Mouse (Mus musculus): ENCODE data around the gene Nrp1. TPM values are rescaled to one million over a fixed set of nuclear protein-coding genes. Genes with fewer than 3 reads are reported as not detected.

Gene Nrp1
- polyA plus RNA-seq, 1 experiment from 2014 or later: 82.9 TPM

DNA sequence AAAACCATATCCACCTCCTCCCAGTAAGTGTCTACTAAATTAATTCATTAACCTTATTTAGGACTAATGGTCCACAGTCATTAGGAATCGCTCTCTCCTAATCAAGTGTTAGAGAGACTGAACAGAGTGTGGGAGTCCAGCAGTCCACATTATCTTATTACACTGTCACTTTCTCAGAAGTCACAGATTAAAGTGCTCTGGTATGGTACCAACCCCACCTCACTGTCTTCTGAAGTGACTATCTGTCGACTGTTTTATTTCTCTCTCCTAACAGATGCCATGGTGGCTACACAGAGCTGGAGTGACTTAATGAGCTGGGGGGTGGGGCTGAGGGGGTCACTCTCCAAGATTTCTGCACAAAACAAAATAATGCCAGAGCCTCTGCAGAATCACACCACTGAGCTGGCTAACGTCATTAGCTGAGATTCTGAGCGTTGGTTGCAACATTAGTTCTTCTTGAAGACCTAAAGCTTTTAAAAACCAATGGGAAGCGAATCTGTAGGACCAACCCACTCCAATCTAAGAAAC is 3.0 kb downstream of the Nrp1 start:
- peaks cover 17% of the 10 kb centered on the region for H3K4me1 ChIP-seq (ENCODE audit: control insufficient read depth, insufficient read depth, low read depth, low read length)
- 37% methylated on average over 5 of the region's 5 CpGs for WGBS
- ATAC-seq: no peak
- H3K9ac ChIP-seq (ENCODE audit: low read depth, low read length): peak overlapping the region; percentile 50
- H3K9me3 ChIP-seq (ENCODE audit: control insufficient read depth, low read length): no peaks in the 10 kb centered on the region
- H3K27ac ChIP-seq (ENCODE audit: low read depth, low read length): peak overlapping the region; percentile 37; the same call in 1 of the 2 replicates
- H3K36me3 ChIP-seq (ENCODE audit: control insufficient read depth, insufficient read depth, low read length): no peaks in the 10 kb centered on the region
- H3K4me2 ChIP-seq (ENCODE audit: low read length): peak overlapping the region; percentile 93
- H3K27me3 ChIP-seq (replicated peaks; ENCODE audit: control insufficient read depth, insufficient read depth, low read length): no peaks in the 10 kb centered on the region
- peak overlapping the region; percentile 53 for H3K4me3 ChIP-seq (ENCODE audit: low read length)

DNA sequence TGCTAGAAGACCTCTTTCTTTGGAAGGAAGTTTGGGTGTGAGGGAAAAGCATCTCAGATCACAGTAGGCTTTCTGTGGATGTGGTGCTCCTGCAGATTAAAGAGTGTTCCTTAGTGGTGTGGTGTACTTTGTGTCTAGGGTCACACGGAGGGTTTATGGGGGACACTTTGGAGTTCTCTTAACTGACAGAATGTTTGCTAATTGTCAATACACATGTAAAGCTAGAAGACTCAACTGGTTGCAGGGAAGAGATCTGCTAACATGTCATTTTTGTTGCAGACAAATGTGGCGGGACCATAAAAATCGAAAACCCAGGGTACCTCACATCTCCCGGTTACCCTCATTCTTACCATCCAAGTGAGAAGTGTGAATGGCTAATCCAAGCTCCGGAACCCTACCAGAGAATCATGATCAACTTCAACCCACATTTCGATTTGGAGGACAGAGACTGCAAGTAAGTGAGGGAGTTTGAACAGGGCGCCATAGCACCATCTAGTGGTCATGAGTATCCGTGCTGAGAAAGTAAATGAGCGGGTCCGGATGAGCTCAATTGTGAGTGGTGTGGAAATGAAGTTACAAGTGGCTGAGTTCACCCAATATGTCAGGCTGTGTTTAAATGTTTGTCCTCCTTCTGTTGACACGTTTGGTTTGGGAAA is 4.7 kb downstream of the Nrp1 start:
- ATAC-seq: 0 out of 2 replicates have a peak, but pooled peaks have one; percentile 31

DNA sequence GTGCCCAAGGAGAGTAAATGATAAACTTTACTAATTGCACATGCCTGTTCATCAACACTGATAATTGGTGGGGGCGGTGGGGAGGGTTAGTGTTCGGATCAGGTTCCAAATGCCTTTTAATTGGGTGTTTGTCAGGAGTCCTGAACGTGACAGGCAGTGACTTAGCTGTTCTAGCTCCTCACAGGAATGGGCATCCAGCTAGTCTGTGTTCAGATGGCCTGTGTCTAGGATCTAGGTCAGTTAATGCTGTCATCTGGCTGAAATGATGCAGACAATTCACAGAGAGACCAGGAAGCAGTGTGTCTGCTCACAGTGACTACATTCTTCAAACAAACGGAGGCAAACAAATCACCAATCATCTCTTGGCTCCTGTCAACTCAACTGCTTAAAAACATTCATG is 12.1 kb downstream of the Nrp1 start:
- H3K9me3 ChIP-seq (ENCODE audit: control insufficient read depth, low read length): no peaks in the 10 kb centered on the region
- no peak for ATAC-seq
- no peak overlapping the region for H3K27ac ChIP-seq (ENCODE audit: low read depth, low read length)
- H3K4me3 ChIP-seq (ENCODE audit: low read length): no peak overlapping the region
- H3K36me3 ChIP-seq (ENCODE audit: control insufficient read depth, insufficient read depth, low read length): no peaks in the 10 kb centered on the region
- H3K4me2 ChIP-seq (ENCODE audit: low read length): no peak overlapping the region
- no peaks in the 10 kb centered on the region for H3K27me3 ChIP-seq (replicated peaks; ENCODE audit: control insufficient read depth, insufficient read depth, low read length)
- H3K4me1 ChIP-seq (ENCODE audit: control insufficient read depth, insufficient read depth, low read depth, low read length): peaks cover 4% of the 10 kb centered on the region; the same call in 1 of the 2 replicates
- WGBS: 70% methylated on average over 4 of the region's 4 CpGs
- H3K9ac ChIP-seq (ENCODE audit: low read depth, low read length): no peak overlapping the region

More for the DNA sequence above, 4.7 kb downstream of the Nrp1 start:
- H3K4me2 ChIP-seq (ENCODE audit: low read length): peak overlapping the region; percentile 54
- peak overlapping the region; percentile 33 for H3K4me3 ChIP-seq (ENCODE audit: low read length)
- H3K27me3 ChIP-seq (replicated peaks; ENCODE audit: control insufficient read depth, insufficient read depth, low read length): no peaks in the 10 kb centered on the region
- H3K27ac ChIP-seq (ENCODE audit: low read depth, low read length): no peak overlapping the region
- peak overlapping the region; percentile 32; the same call in 1 of the 2 replicates for H3K9ac ChIP-seq (ENCODE audit: low read depth, low read length)
- H3K9me3 ChIP-seq (ENCODE audit: control insufficient read depth, low read length): no peaks in the 10 kb centered on the region
- no peaks in the 10 kb centered on the region for H3K36me3 ChIP-seq (ENCODE audit: control insufficient read depth, insufficient read depth, low read length)
- H3K4me1 ChIP-seq (ENCODE audit: control insufficient read depth, insufficient read depth, low read depth, low read length): peaks cover 12% of the 10 kb centered on the region
- WGBS: 15% methylated on average over 11 of the region's 11 CpGs

DNA sequence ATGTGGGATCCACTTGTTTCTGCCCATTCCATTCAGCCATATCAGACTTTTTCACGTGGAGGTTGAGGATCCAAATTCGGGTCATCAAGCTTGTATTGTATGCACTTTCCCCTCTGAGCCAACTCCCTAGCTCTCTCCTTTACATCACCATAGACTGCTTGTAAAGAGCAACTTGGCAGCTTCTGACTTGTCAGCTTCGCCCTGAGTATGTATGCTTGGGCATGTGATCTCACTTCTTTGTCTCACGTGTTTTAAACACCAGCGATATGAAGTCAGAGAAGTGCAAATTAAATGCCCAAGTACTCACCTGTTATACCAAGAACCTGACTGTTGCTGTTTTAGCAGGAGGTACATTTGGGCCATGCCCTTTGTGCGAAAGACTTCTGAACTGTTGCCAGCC is 12.6 kb downstream of the Nrp1 start:
- Histone ChIP-seq H3K4me3 (ENCODE audit: low read length) (no peak overlapping the region), H3K27me3 (replicated peaks; ENCODE audit: control insufficient read depth, insufficient read depth, low read length) (no peaks in the 10 kb centered on the region), H3K4me1 (ENCODE audit: control insufficient read depth, insufficient read depth, low read depth, low read length) (peaks cover 4% of the 10 kb centered on the region; the same call in 1 of the 2 replicates), H3K9ac (ENCODE audit: low read depth, low read length) (no peak overlapping the region), H3K36me3 (ENCODE audit: control insufficient read depth, insufficient read depth, low read length) (no peaks in the 10 kb centered on the region), H3K27ac (ENCODE audit: low read depth, low read length) (no peak overlapping the region), H3K4me2 (ENCODE audit: low read length) (no peak overlapping the region), H3K9me3 (ENCODE audit: control insufficient read depth, low read length) (no peaks in the 10 kb centered on the region)
- ATAC-seq: no peak
- WGBS: 71% methylated on average over 6 of the region's 6 CpGs

DNA sequence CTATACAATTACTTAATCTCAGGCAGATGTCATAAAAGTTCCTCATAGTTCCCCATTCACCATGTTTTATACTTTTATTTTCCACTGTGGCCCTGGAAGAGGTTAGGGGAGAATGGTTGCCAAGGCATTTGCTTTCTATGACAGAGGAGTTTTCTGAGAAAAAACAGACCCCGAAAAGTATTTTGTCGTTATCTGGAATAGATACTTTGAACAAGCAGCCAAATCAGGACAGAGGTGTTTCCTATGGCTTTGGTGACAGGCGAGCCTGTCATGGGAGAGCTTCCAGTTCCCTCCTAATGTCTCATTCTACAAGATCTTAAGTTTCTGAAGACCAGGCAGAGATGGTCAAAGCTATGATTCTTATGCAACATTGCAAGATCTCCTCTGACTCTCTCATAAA is 13.4 kb downstream of the Nrp1 start:
- H3K4me1 ChIP-seq (ENCODE audit: control insufficient read depth, insufficient read depth, low read depth, low read length): no peaks in the 10 kb centered on the region
- H3K27me3 ChIP-seq (replicated peaks; ENCODE audit: control insufficient read depth, insufficient read depth, low read length): no peaks in the 10 kb centered on the region
- no peak for ATAC-seq
- H3K27ac ChIP-seq (ENCODE audit: low read depth, low read length): no peak overlapping the region
- no peak overlapping the region for H3K4me2 ChIP-seq (ENCODE audit: low read length)
- no peaks in the 10 kb centered on the region for H3K36me3 ChIP-seq (ENCODE audit: control insufficient read depth, insufficient read depth, low read length)
- no peak overlapping the region for H3K4me3 ChIP-seq (ENCODE audit: low read length)
- no peaks in the 10 kb centered on the region for H3K9me3 ChIP-seq (ENCODE audit: control insufficient read depth, low read length)
- WGBS: 92% methylated on average over 3 of the region's 3 CpGs
- H3K9ac ChIP-seq (ENCODE audit: low read depth, low read length): no peak overlapping the region

DNA sequence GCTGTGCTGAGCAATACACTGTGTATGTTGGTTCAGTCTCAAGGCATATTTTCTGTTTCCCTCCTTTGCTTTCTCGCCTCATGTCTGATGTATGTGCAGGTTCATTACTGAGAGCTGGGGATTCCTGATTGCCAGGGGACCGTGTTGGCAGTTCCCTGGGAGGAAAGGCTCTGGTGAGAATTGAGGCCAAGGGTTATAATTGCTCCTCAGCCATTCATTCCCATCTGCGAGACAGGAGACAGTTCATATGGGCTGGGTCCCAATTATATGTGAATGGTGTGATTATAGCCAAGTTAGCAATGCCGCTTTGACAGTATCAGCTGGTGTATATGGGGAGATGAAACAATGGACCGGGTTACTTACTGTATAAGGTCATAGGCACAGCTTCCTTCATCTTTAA is 14.3 kb downstream of the Nrp1 start:
- Histone ChIP-seq H3K4me1 (ENCODE audit: control insufficient read depth, insufficient read depth, low read depth, low read length) (no peaks in the 10 kb centered on the region; the same call in 1 of the 2 replicates), H3K27ac (ENCODE audit: low read depth, low read length) (no peak overlapping the region), H3K9ac (ENCODE audit: low read depth, low read length) (no peak overlapping the region), H3K9me3 (ENCODE audit: control insufficient read depth, low read length) (no peaks in the 10 kb centered on the region), H3K27me3 (replicated peaks; ENCODE audit: control insufficient read depth, insufficient read depth, low read length) (no peaks in the 10 kb centered on the region), H3K36me3 (ENCODE audit: control insufficient read depth, insufficient read depth, low read length) (no peaks in the 10 kb centered on the region), H3K4me3 (ENCODE audit: low read length) (no peak overlapping the region), H3K4me2 (ENCODE audit: low read length) (no peak overlapping the region)
- 71% methylated on average over 5 of the region's 5 CpGs for WGBS
- ATAC-seq: no peak

DNA sequence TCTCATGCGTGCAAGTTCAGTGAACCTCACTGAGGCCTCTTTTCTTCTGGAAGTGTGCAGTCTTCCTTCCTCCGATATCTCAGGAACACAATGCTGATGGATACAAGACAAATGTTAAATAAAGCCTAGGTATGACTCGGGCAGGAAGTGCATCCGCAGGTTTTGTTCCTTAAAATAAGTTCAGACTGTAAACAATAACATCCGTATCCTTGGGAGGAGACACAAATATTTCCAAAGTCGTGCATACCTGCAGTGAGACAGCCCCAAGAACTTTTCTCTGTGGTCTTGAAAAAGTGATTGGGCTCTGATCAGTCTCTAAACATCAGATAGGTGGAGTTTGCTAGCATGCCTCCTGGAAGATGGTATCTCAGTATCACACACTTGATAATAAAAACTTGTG is 15.0 kb downstream of the Nrp1 start:
- 86% methylated on average over 6 of the region's 6 CpGs for WGBS
- Histone ChIP-seq H3K4me3 (ENCODE audit: low read length) (no peak overlapping the region), H3K36me3 (ENCODE audit: control insufficient read depth, insufficient read depth, low read length) (no peaks in the 10 kb centered on the region), H3K27ac (ENCODE audit: low read depth, low read length) (no peak overlapping the region), H3K27me3 (replicated peaks; ENCODE audit: control insufficient read depth, insufficient read depth, low read length) (no peaks in the 10 kb centered on the region), H3K9me3 (ENCODE audit: control insufficient read depth, low read length) (no peaks in the 10 kb centered on the region), H3K4me1 (ENCODE audit: control insufficient read depth, insufficient read depth, low read depth, low read length) (no peaks in the 10 kb centered on the region; the same call in 1 of the 2 replicates), H3K9ac (ENCODE audit: low read depth, low read length) (no peak overlapping the region), H3K4me2 (ENCODE audit: low read length) (no peak overlapping the region)
- ATAC-seq: no peak

DNA sequence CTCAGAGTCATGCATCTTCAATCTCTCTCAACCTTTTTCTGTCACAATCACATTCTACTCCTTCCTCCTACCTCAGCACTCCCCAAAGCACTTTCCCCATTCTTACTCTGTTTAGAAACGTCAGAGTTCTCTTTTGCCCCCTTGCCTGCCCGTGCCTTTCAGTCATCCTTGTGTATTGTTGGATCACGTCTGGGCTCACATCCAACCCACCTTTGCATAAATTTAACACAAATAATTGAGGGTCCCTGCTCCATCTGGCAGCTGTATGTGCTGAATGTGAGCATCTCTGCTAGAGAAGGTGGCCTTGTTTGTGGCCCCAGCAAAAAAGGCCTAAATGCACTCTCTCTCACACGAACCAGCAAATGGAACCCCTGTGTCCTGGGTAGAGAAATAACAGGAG is 16.9 kb downstream of the Nrp1 start:
- 35% methylated on average over 4 of the region's 4 CpGs for whole genome bisulfite sequencing
- no peak overlapping the region for H3K9ac ChIP-seq (ENCODE audit: low read depth, low read length)
- no peak for ATAC-seq
- H3K4me2 ChIP-seq (ENCODE audit: low read length): no peak overlapping the region
- no peaks in the 10 kb centered on the region for H3K36me3 ChIP-seq (ENCODE audit: control insufficient read depth, insufficient read depth, low read length)
- H3K27me3 ChIP-seq (replicated peaks; ENCODE audit: control insufficient read depth, insufficient read depth, low read length): no peaks in the 10 kb centered on the region
- no peaks in the 10 kb centered on the region for H3K9me3 ChIP-seq (ENCODE audit: control insufficient read depth, low read length)
- no peaks in the 10 kb centered on the region; the same call in 1 of the 2 replicates for H3K4me1 ChIP-seq (ENCODE audit: control insufficient read depth, insufficient read depth, low read depth, low read length)
- no peak overlapping the region for H3K27ac ChIP-seq (ENCODE audit: low read depth, low read length)
- no peak overlapping the region for H3K4me3 ChIP-seq (ENCODE audit: low read length)

DNA sequence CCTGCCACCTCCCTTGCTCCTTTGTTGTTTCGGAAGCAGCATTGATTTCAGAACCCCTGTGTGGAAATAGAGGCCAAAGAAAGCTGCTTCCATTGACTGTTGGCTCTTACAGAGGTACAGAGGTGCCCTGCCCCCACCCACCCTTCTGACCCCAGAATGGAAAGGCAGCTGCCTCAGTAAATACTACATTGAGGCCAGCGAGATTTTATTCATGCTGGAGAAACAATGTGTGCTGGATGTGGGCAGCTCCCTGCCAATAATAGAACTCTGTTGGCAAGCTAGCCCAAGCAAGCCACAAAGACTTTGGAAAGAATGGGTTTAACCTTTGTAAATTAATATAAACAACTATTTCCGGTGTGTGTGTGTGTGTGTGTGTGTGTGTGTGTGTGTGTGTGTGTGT is 24.8 kb downstream of the Nrp1 start:
- Histone ChIP-seq H3K4me2 (ENCODE audit: low read length) (no peak overlapping the region), H3K9me3 (ENCODE audit: control insufficient read depth, low read length) (no peaks in the 10 kb centered on the region), H3K36me3 (ENCODE audit: control insufficient read depth, insufficient read depth, low read length) (no peaks in the 10 kb centered on the region), H3K27me3 (replicated peaks; ENCODE audit: control insufficient read depth, insufficient read depth, low read length) (no peaks in the 10 kb centered on the region), H3K4me1 (ENCODE audit: control insufficient read depth, insufficient read depth, low read depth, low read length) (peaks cover 3% of the 10 kb centered on the region), H3K4me3 (ENCODE audit: low read length) (no peak overlapping the region), H3K9ac (ENCODE audit: low read depth, low read length) (no peak overlapping the region), H3K27ac (ENCODE audit: low read depth, low read length) (no peak overlapping the region)
- 14% methylated on average over 3 of the region's 3 CpGs for WGBS
- no peak for ATAC-seq

Data from hindbrain, embryonic 16.5 days (tissue).